Mouse (Mus musculus) lung, postnatal 25 days (tissue): Measurements from ENCODE around the gene Vmn2r80.
"Not testable (repeated sequence)": the region's sequence is repeated elsewhere in the genome, so short reads cannot be mapped to it uniquely, and the experiment has no call there.

ENCODE experiments used
- DNase-seq: peaks from one replicate; pipeline ENCODE4 v3.0.0; 2022; ENCODE audit warnings: low spot score

Gene Vmn2r80

GRCm38 (mm10) chr10:79148469-79148868 lies at the start of gene Vmn2r80:
TSS of gene Vmn2r80 (plus strand) at chr10:79148769.
- DNase-seq: not testable (repeated sequence)

GRCm38 (mm10) chr10:79106325-79107282 lies 42.0 kb upstream of the Vmn2r80 start:
- no peak for DNase-seq

GRCm38 (mm10) chr10:79107531-79107930 lies 41.0 kb upstream of the Vmn2r80 start:
- DNase-seq: no peak

- DNase-seq: no peak
These were observed 39.4 kb upstream of the Vmn2r80 start for GRCm38 (mm10) chr10:79109156-79109555.

GRCm38 (mm10) chr10:79110482-79110881 lies 38.1 kb upstream of the Vmn2r80 start:
- DNase-seq: no peak

- DNase-seq: no peak
These were observed 33.5 kb upstream of the Vmn2r80 start for GRCm38 (mm10) chr10:79115085-79115484.

GRCm38 (mm10) chr10:79116125-79116849 lies 32.3 kb upstream of the Vmn2r80 start:
- DNase-seq: peak; percentile 57

- DNase-seq: no peak
These were observed 3.0 kb downstream of the Vmn2r80 start for GRCm38 (mm10) chr10:79151602-79152001.

GRCm38 (mm10) chr10:79199973-79200372 lies 51.4 kb downstream of the Vmn2r80 start:
- DNase-seq: not testable (repeated sequence)

GRCm38 (mm10) chr10:79220432-79220831 lies 71.9 kb downstream of the Vmn2r80 start:
- DNase-seq: no peak

- DNase-seq: no peak
These were observed 73.0 kb downstream of the Vmn2r80 start for GRCm38 (mm10) chr10:79221606-79222005.

- no peak for DNase-seq
These were observed 73.6 kb downstream of the Vmn2r80 start for GRCm38 (mm10) chr10:79222214-79222613.
